Mouse (Mus musculus): ENCODE results near the gene Llcfc1. TPM values are rescaled to one million over a fixed set of nuclear protein-coding genes. Genes with fewer than 3 reads are reported as not detected.

Llcfc1 gene
- polyA plus RNA-seq, 2 experiments = not detected

DNA sequence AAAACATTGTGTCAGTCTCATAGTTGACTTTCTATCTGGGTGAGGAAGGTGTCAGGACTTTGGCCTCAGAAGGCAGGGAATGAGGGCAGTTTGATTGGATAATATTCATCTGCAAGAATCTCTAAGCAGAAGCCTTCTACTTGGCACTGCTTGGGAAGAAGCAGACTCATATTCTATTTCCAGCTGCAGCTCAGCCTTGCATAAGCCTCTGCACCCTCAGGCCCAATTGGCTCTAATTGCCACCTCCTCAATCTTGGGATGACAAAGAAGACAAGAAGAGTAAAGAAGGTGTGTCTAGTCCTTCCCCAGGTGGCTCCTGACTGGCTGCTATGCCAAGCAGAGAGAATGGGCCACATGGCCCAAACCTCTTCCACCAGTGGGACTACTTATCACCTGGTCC is 37.6 kb upstream of the Llcfc1 start:
- no peaks in the 10 kb centered on the region for H3K27me3 ChIP-seq (ENCODE audit: control insufficient read depth, insufficient read depth, low read length)
- no peaks in the 10 kb centered on the region for H3K36me3 ChIP-seq (replicated peaks; ENCODE audit: control insufficient read depth, insufficient read depth, low read depth)
- no peak for ATAC-seq (ENCODE audit: insufficient read depth)
- no peak overlapping the region for H3K4me3 ChIP-seq (ENCODE audit: insufficient read depth in 1 of 2, low read depth in 2 of 2, low read length in 2 of 2)
- H3K4me1 ChIP-seq (replicated peaks; ENCODE audit: control insufficient read depth in 2 of 2, insufficient read depth in 2 of 2, low read length in 1 of 2) = no peaks in the 10 kb centered on the region
- no peak overlapping the region for H3K27ac ChIP-seq
- TF ChIP-seq CTCF (IDR thresholded peaks at IDR 0.05; ENCODE audit: low read depth) (no peak), EP300 (IDR thresholded peaks at IDR 0.05; ENCODE audit: low read depth) (no peak)
- H3K4me2 ChIP-seq (ENCODE audit: low read depth) = no peak overlapping the region
- no peak for DNase-seq (ENCODE audit: low read depth in 3 of 3, low spot score in 3 of 3)
- H3K9ac ChIP-seq (replicated peaks) = no peak overlapping the region
- no peaks in the 10 kb centered on the region for H3K9me3 ChIP-seq (ENCODE audit: control insufficient read depth, low read length)

DNA sequence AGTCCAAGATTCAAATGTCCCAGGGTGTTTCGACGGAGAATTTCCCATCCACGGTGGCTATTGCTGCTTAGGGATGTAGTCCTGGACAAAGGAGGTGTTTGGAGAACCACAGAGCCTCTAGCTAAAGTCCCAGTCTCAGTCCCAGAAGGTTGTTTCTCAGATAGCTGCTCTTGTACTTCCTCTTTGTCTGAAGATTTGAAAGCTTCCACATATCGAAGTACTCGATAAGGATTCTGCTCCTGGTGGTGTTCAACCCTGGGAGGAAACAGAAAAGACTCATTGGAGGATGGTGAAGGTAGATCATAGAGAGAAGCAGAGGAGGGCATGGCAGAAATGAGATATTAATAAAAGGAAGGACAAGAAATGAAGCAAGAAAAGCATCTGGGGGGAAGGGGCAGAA is 31.1 kb upstream of the Llcfc1 start:
- Histone ChIP-seq H3K9me3 (ENCODE audit: control insufficient read depth, low read length) (no peaks in the 10 kb centered on the region), H3K9ac (replicated peaks) (no peak overlapping the region), H3K4me3 (ENCODE audit: insufficient read depth in 1 of 2, low read depth in 2 of 2, low read length in 2 of 2) (no peak overlapping the region), H3K27ac (no peak overlapping the region), H3K4me2 (ENCODE audit: low read depth) (no peak overlapping the region), H3K27me3 (ENCODE audit: control insufficient read depth, insufficient read depth, low read length) (no peaks in the 10 kb centered on the region), H3K4me1 (replicated peaks; ENCODE audit: control insufficient read depth in 2 of 2, insufficient read depth in 2 of 2, low read length in 1 of 2) (peaks cover 0 to 2% of the 10 kb centered on the region in 2 experiments; a peak in 1 of 4 replicates), H3K36me3 (replicated peaks; ENCODE audit: control insufficient read depth, insufficient read depth, low read depth) (no peaks in the 10 kb centered on the region)
- DNase-seq (ENCODE audit: low read depth in 3 of 3, low spot score in 3 of 3) (no peak), ATAC-seq (ENCODE audit: insufficient read depth) (no peak)
- no peak for TF ChIP-seq CTCF (IDR thresholded peaks at IDR 0.05; ENCODE audit: low read depth)
- TF ChIP-seq EP300 (IDR thresholded peaks at IDR 0.05; ENCODE audit: low read depth) = no peak
- WGBS (ENCODE audit: insufficient replicate concordance) = 37% methylated on average over 5 of the region's 5 CpGs

DNA sequence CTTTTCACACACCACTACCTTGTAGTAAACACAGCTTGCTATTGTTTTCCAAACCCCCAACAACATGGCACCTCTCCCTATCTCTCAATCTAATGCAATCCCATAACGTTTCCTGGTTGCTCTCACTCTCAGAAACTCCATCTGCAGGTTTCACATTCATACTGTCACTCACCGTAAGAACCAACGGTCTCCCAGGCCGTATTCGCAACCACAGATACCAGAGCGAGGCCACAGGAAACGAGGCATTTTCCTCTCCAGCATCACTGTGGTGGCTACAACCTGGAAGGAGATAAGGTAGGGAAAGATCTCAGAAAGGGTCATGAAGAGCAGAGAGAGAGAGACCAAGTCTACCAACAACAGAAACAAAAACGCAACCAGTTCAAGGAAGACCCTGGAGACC is 29.6 kb upstream of the Llcfc1 start:
- Histone ChIP-seq H3K27me3 (ENCODE audit: control insufficient read depth, insufficient read depth, low read length) (no peaks in the 10 kb centered on the region), H3K9ac (replicated peaks) (no peak overlapping the region), H3K27ac (no peak overlapping the region), H3K4me2 (ENCODE audit: low read depth) (no peak overlapping the region), H3K4me3 (ENCODE audit: insufficient read depth in 1 of 2, low read depth in 2 of 2, low read length in 2 of 2) (no peak overlapping the region), H3K4me1 (replicated peaks; ENCODE audit: control insufficient read depth in 2 of 2, insufficient read depth in 2 of 2, low read length in 1 of 2) (peaks cover 0 to 2% of the 10 kb centered on the region in 2 experiments; a peak in 1 of 4 replicates), H3K36me3 (replicated peaks; ENCODE audit: control insufficient read depth, insufficient read depth, low read depth) (no peaks in the 10 kb centered on the region), H3K9me3 (ENCODE audit: control insufficient read depth, low read length) (no peaks in the 10 kb centered on the region)
- 16% methylated on average over 8 of the region's 8 CpGs for WGBS (ENCODE audit: insufficient replicate concordance)
- DNase-seq (ENCODE audit: low read depth in 3 of 3, low spot score in 3 of 3) = no peak
- ATAC-seq (ENCODE audit: insufficient read depth) = no peak
- TF ChIP-seq EP300 (IDR thresholded peaks at IDR 0.05; ENCODE audit: low read depth) (no peak), CTCF (IDR thresholded peaks at IDR 0.05; ENCODE audit: low read depth) (no peak)

DNA sequence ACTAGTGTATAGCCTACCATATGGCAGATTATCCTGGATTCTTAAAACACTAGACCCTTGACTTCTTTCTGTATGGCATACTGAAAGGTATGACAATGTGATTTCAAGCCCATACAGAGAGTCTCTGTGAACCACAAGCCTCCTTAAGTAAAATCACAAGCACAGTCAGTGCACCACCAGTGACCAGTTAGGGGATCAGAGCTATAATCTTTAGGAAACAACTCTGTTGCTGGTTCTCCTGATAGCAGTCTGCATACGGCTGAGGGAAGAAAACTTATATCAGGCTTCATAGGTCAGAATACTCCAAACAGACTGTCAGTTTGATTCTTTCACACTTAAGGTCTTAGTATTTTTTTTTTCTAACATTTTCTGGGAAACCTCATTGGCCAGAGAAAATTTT is 25.7 kb upstream of the Llcfc1 start:
- ATAC-seq (ENCODE audit: insufficient read depth) (no peak), DNase-seq (ENCODE audit: low read depth in 3 of 3, low spot score in 3 of 3) (no peak)
- H3K36me3 ChIP-seq (replicated peaks; ENCODE audit: control insufficient read depth, insufficient read depth, low read depth) = no peaks in the 10 kb centered on the region
- H3K4me1 ChIP-seq (replicated peaks; ENCODE audit: control insufficient read depth in 2 of 2, insufficient read depth in 2 of 2, low read length in 1 of 2) = peaks cover 0 to 2% of the 10 kb centered on the region in 2 experiments; a peak in 1 of 4 replicates
- no peak overlapping the region for H3K9ac ChIP-seq (replicated peaks)
- H3K27me3 ChIP-seq (ENCODE audit: control insufficient read depth, insufficient read depth, low read length) = no peaks in the 10 kb centered on the region
- H3K4me3 ChIP-seq (ENCODE audit: insufficient read depth in 1 of 2, low read depth in 2 of 2, low read length in 2 of 2) = no peak overlapping the region
- no peak overlapping the region for H3K4me2 ChIP-seq (ENCODE audit: low read depth)
- no peaks in the 10 kb centered on the region for H3K9me3 ChIP-seq (ENCODE audit: control insufficient read depth, low read length)
- no peak overlapping the region for H3K27ac ChIP-seq
- WGBS (ENCODE audit: insufficient replicate concordance) = 13% methylated on average over 1 of the region's 1 CpGs
- TF ChIP-seq EP300 (IDR thresholded peaks at IDR 0.05; ENCODE audit: low read depth) = no peak
- no peak for TF ChIP-seq CTCF (IDR thresholded peaks at IDR 0.05; ENCODE audit: low read depth)

DNA sequence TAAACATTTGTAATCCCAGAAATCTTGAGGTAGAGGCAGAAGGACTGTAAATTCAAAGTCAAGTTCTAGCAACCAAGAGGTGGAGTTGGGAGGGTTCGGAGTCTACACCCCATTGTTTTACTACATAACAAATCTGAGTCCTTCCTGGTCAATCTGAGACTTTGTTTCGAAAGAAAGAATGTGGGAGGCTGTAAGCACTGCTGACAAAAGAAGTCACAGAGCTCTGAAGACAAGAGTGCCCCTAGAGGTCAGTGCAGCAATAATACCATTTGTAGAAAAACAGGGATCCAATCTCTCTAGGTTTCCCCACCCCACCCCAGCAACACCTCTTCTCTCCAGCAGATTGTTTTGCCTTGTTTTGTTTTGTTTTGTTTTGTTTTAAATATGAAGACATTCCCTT is 21.9 kb upstream of the Llcfc1 start:
- Histone ChIP-seq H3K27ac (no peak overlapping the region), H3K27me3 (ENCODE audit: control insufficient read depth, insufficient read depth, low read length) (no peaks in the 10 kb centered on the region), H3K9ac (replicated peaks) (no peak overlapping the region), H3K36me3 (replicated peaks; ENCODE audit: control insufficient read depth, insufficient read depth, low read depth) (no peaks in the 10 kb centered on the region), H3K4me2 (ENCODE audit: low read depth) (no peak overlapping the region), H3K9me3 (ENCODE audit: control insufficient read depth, low read length) (no peaks in the 10 kb centered on the region), H3K4me1 (replicated peaks; ENCODE audit: control insufficient read depth in 2 of 2, insufficient read depth in 2 of 2, low read length in 1 of 2) (no peaks in the 10 kb centered on the region), H3K4me3 (ENCODE audit: insufficient read depth in 1 of 2, low read depth in 2 of 2, low read length in 2 of 2) (no peak overlapping the region)
- ATAC-seq (ENCODE audit: insufficient read depth) (no peak), DNase-seq (ENCODE audit: low read depth in 3 of 3, low spot score in 3 of 3) (no peak)
- TF ChIP-seq EP300 (IDR thresholded peaks at IDR 0.05; ENCODE audit: low read depth) (no peak), CTCF (IDR thresholded peaks at IDR 0.05; ENCODE audit: low read depth) (peak; percentile 53)
- WGBS (ENCODE audit: insufficient replicate concordance) = 21% methylated on average over 2 of the region's 2 CpGs
